Mouse (Mus musculus) bone marrow, adult 2 months (tissue): Measurements from ENCODE around the gene Arhgap22. TPM values are rescaled to one million over a fixed set of nuclear protein-coding genes. Genes with fewer than 3 reads are reported as not detected.

Source experiments
- H3K27ac ChIP-seq: fragments of 200-500 bp; 2 replicates; pipeline ENCODE4 v1.5.1; 2012; ENCODE audit warnings: low read depth, mild to moderate bottlenecking, control low read depth, inconsistent platforms, low read length; ENCODE audit not compliant: control insufficient read depth, poor library complexity, insufficient read depth
- H3K4me1 ChIP-seq: fragments of 200-500 bp; 2 replicates; pipeline ENCODE4 v1.6.1; 2011; ENCODE audit warnings: low read length; ENCODE audit not compliant: control insufficient read depth, insufficient read depth
- H3K4me3 ChIP-seq: fragments of 200-500 bp; replicated peaks from 2 replicates; pipeline ENCODE3; 2011; ENCODE audit warnings: mild to moderate bottlenecking, low read depth, low read length, control low read depth; ENCODE audit not compliant: control insufficient read depth
- CTCF ChIP-seq: fragments of 200-500 bp; IDR thresholded peaks from 2 replicates; pipeline ENCODE4 v1.5.1; 2011; ENCODE audit warnings: low read length, control low read depth; ENCODE audit not compliant: control insufficient read depth, insufficient read depth
- POLR2A ChIP-seq: fragments of 200-500 bp; IDR thresholded peaks from 2 replicates; pipeline ENCODE4 v1.6.1; 2011; ENCODE audit warnings: low read depth, mild to moderate bottlenecking, control low read depth, low read length, borderline replicate concordance; ENCODE audit not compliant: control insufficient read depth
- WGBS: fragments of 180-500 bp; shearing (Covaris S2); methylation state at CpG from one replicate; pipeline ENCODE4 v1.1.7; 2018; 5-methylcytosine and 5-hydroxymethylcytosine counted together
- polyA plus RNA-seq: library from polyadenylated mRNA; stranded (reverse); fragments of >200 nt; gene quantifications from 2 replicates; pipeline ENCODE4 v1.2.4, GENCODE M21; 2011; ENCODE audit warnings: low replicate concordance; ENCODE audit not compliant: missing spikeins, insufficient read depth, insufficient read length

Gene Arhgap22
- polyA plus RNA-seq, 1 experiment: 1.3 TPM

GRCm38 (mm10) chr14:33278374-33278773, 64.5 kb downstream of the Arhgap22 start:
- H3K4me1 ChIP-seq: no peaks in the 10 kb centered on the region
- no peak overlapping the region; the same call in 1 of the 2 replicates for H3K27ac ChIP-seq
- H3K4me3 ChIP-seq: no peak overlapping the region
- TF ChIP-seq POLR2A (no peak), CTCF (no peak)
- WGBS: 82% methylated on average over 2 of the region's 2 CpGs

GRCm38 (mm10) chr14:33280921-33281320, 67.1 kb downstream of the Arhgap22 start:
- H3K4me3 ChIP-seq: no peak overlapping the region
- H3K27ac ChIP-seq: no peak overlapping the region
- no peaks in the 10 kb centered on the region for H3K4me1 ChIP-seq
- WGBS: 88% methylated on average over 2 of the region's 2 CpGs
- TF ChIP-seq POLR2A: no peak
- no peak for TF ChIP-seq CTCF

GRCm38 (mm10) chr14:33282447-33282846, 68.6 kb downstream of the Arhgap22 start:
- 87% methylated on average over 4 of the region's 4 CpGs for WGBS
- TF ChIP-seq POLR2A (no peak), CTCF (no peak)
- H3K4me1 ChIP-seq: no peaks in the 10 kb centered on the region
- H3K4me3 ChIP-seq: no peak overlapping the region
- no peak overlapping the region for H3K27ac ChIP-seq

- Histone ChIP-seq H3K4me1 (no peaks in the 10 kb centered on the region), H3K4me3 (no peak overlapping the region), H3K27ac (no peak overlapping the region)
- no peak for TF ChIP-seq CTCF
- TF ChIP-seq POLR2A: no peak
- 68% methylated on average over 4 of the region's 4 CpGs for WGBS
These were observed 74.1 kb downstream of the Arhgap22 start for GRCm38 (mm10) chr14:33287920-33288319.

GRCm38 (mm10) chr14:33290038-33290437, 76.2 kb downstream of the Arhgap22 start:
- no peak for TF ChIP-seq CTCF
- no peak overlapping the region for H3K27ac ChIP-seq
- WGBS: 76% methylated on average over 9 of the region's 9 CpGs
- no peak overlapping the region for H3K4me3 ChIP-seq
- no peaks in the 10 kb centered on the region for H3K4me1 ChIP-seq

GRCm38 (mm10) chr14:33294488-33294887, 80.7 kb downstream of the Arhgap22 start:
- 64% methylated on average over 1 of the region's 1 CpGs for WGBS
- H3K4me3 ChIP-seq: no peak overlapping the region

GRCm38 (mm10) chr14:33296698-33297341, 83.0 kb downstream of the Arhgap22 start:
- H3K4me1 ChIP-seq: no peaks in the 10 kb centered on the region
- H3K27ac ChIP-seq: no peak overlapping the region
- no peak for TF ChIP-seq CTCF
- TF ChIP-seq POLR2A: no peak
- 87% methylated on average over 16 of the region's 16 CpGs for WGBS
- H3K4me3 ChIP-seq: no peak overlapping the region

More at GRCm38 (mm10) chr14:33294488-33294887, 80.7 kb downstream of the Arhgap22 start:
- Histone ChIP-seq H3K4me1 (no peaks in the 10 kb centered on the region), H3K27ac (no peak overlapping the region)
- TF ChIP-seq CTCF (no peak), POLR2A (no peak)

- H3K4me1 ChIP-seq: no peaks in the 10 kb centered on the region
- WGBS: 80% methylated on average over 2 of the region's 2 CpGs
- H3K4me3 ChIP-seq: no peak overlapping the region
- TF ChIP-seq CTCF (no peak), POLR2A (no peak)
- H3K27ac ChIP-seq: no peak overlapping the region
These were observed 86.8 kb downstream of the Arhgap22 start for GRCm38 (mm10) chr14:33300591-33300990.

GRCm38 (mm10) chr14:33303348-33303819, 89.6 kb downstream of the Arhgap22 start:
- 9% methylated on average over 9 of the region's 9 CpGs for WGBS
- H3K27ac ChIP-seq: no peak overlapping the region
- H3K4me1 ChIP-seq: no peaks in the 10 kb centered on the region
- no peak overlapping the region for H3K4me3 ChIP-seq
- TF ChIP-seq POLR2A: no peak
- TF ChIP-seq CTCF: peak; percentile 47; the same call in 1 of the 2 replicates
